Mouse (Mus musculus): ENCODE measurements at regions not wholly inside any gene's neighbourhood (a gene's known extent, or its start where the extent isn't known, plus 50 kb on each side); places are given as distances from the start of the nearest gene placed in this dataset.

GRCm38 (mm10) chr19:54099292-54099691, 55.3 kb downstream of the Adra2a start:
- Histone ChIP-seq H3K9ac (ENCODE audit: low read length) (no peak overlapping the region), H3K27me3 (ENCODE audit: control insufficient read depth, insufficient read depth, low read length) (no peaks in the 10 kb centered on the region), H3K9me3 (ENCODE audit: control insufficient read depth, low read length) (no peaks in the 10 kb centered on the region), H3K4me1 (replicated peaks; ENCODE audit: control insufficient read depth, insufficient read depth, low read length) (peaks cover 3% of the 10 kb centered on the region; the same call in 1 of the 2 replicates), H3K36me3 (ENCODE audit: control insufficient read depth, insufficient read depth, low read length) (no peaks in the 10 kb centered on the region), H3K27ac (ENCODE audit: low read depth, low read length) (no peak overlapping the region), H3K4me3 (ENCODE audit: low read depth, low read length) (no peak overlapping the region), H3K4me2 (ENCODE audit: low read depth, low read length, severe bottlenecking) (no peak overlapping the region)
- WGBS, result 96% methylated on average over 9 of the region's 9 CpGs
- ATAC-seq (replicated peaks; ENCODE audit: low FRiP score) (no peak), DNase-seq (ENCODE audit: low spot score) (no peak)

- H3K9ac ChIP-seq (ENCODE audit: low read length), result no peak overlapping the region
- WGBS, result 62% methylated on average over 6 of the region's 6 CpGs
- DNase-seq (ENCODE audit: low spot score), result no peak
- H3K4me1 ChIP-seq (replicated peaks; ENCODE audit: control insufficient read depth, insufficient read depth, low read length), result no peaks in the 10 kb centered on the region; the same call in 1 of the 2 replicates
- no peak overlapping the region for H3K4me2 ChIP-seq (ENCODE audit: low read depth, low read length, severe bottlenecking)
- H3K27me3 ChIP-seq (ENCODE audit: control insufficient read depth, insufficient read depth, low read length), result no peaks in the 10 kb centered on the region
- ATAC-seq (replicated peaks; ENCODE audit: low FRiP score), result no peak
- no peak overlapping the region for H3K4me3 ChIP-seq (ENCODE audit: low read depth, low read length)
- H3K36me3 ChIP-seq (ENCODE audit: control insufficient read depth, insufficient read depth, low read length), result no peaks in the 10 kb centered on the region
- H3K27ac ChIP-seq (ENCODE audit: low read depth, low read length), result no peak overlapping the region
- H3K9me3 ChIP-seq (ENCODE audit: control insufficient read depth, low read length), result no peaks in the 10 kb centered on the region
Measured at GRCm38 (mm10) chr19:54099769-54100168, 55.8 kb downstream of the Adra2a start.

GRCm38 (mm10) chr19:54106571-54106970, 62.6 kb downstream of the Adra2a start:
- H3K9ac ChIP-seq (ENCODE audit: low read length), result no peak overlapping the region
- H3K9me3 ChIP-seq (ENCODE audit: control insufficient read depth, low read length), result no peaks in the 10 kb centered on the region
- no peak for ATAC-seq (replicated peaks; ENCODE audit: low FRiP score)
- DNase-seq (ENCODE audit: low spot score), result no peak
- H3K4me2 ChIP-seq (ENCODE audit: low read depth, low read length, severe bottlenecking), result no peak overlapping the region
- H3K27me3 ChIP-seq (ENCODE audit: control insufficient read depth, insufficient read depth, low read length), result no peaks in the 10 kb centered on the region
- no peak overlapping the region for H3K27ac ChIP-seq (ENCODE audit: low read depth, low read length)
- 67% methylated on average over 3 of the region's 3 CpGs for WGBS
- no peaks in the 10 kb centered on the region; the same call in 1 of the 2 replicates for H3K4me1 ChIP-seq (replicated peaks; ENCODE audit: control insufficient read depth, insufficient read depth, low read length)
- no peak overlapping the region for H3K4me3 ChIP-seq (ENCODE audit: low read depth, low read length)
- no peaks in the 10 kb centered on the region for H3K36me3 ChIP-seq (ENCODE audit: control insufficient read depth, insufficient read depth, low read length)

- ATAC-seq (replicated peaks; ENCODE audit: low FRiP score), result peak; percentile 33; the same call in 1 of the 2 replicates
- WGBS, result 51% methylated on average over 13 of the region's 13 CpGs
- no peaks in the 10 kb centered on the region for H3K27me3 ChIP-seq (ENCODE audit: control insufficient read depth, insufficient read depth, low read length)
- no peaks in the 10 kb centered on the region for H3K9me3 ChIP-seq (ENCODE audit: control insufficient read depth, low read length)
- H3K27ac ChIP-seq (ENCODE audit: low read depth, low read length), result no peak overlapping the region
- DNase-seq (ENCODE audit: low spot score), result peak; percentile 56
- H3K36me3 ChIP-seq (ENCODE audit: control insufficient read depth, insufficient read depth, low read length), result no peaks in the 10 kb centered on the region
- H3K4me2 ChIP-seq (ENCODE audit: low read depth, low read length, severe bottlenecking), result no peak overlapping the region
- no peak overlapping the region for H3K4me3 ChIP-seq (ENCODE audit: low read depth, low read length)
- no peaks in the 10 kb centered on the region; the same call in 1 of the 2 replicates for H3K4me1 ChIP-seq (replicated peaks; ENCODE audit: control insufficient read depth, insufficient read depth, low read length)
- no peak overlapping the region for H3K9ac ChIP-seq (ENCODE audit: low read length)
Measured at GRCm38 (mm10) chr19:54107103-54107821, 63.3 kb downstream of the Adra2a start.

- DNase-seq (ENCODE audit: low spot score), result no peak
- H3K9me3 ChIP-seq (ENCODE audit: control insufficient read depth, low read length), result no peaks in the 10 kb centered on the region
- H3K36me3 ChIP-seq (ENCODE audit: control insufficient read depth, insufficient read depth, low read length), result no peaks in the 10 kb centered on the region
- no peak for ATAC-seq (replicated peaks; ENCODE audit: low FRiP score)
- WGBS, result 88% methylated on average over 6 of the region's 6 CpGs
- no peaks in the 10 kb centered on the region; the same call in 1 of the 2 replicates for H3K4me1 ChIP-seq (replicated peaks; ENCODE audit: control insufficient read depth, insufficient read depth, low read length)
- no peak overlapping the region for H3K4me2 ChIP-seq (ENCODE audit: low read depth, low read length, severe bottlenecking)
- H3K4me3 ChIP-seq (ENCODE audit: low read depth, low read length), result no peak overlapping the region
- no peak overlapping the region for H3K9ac ChIP-seq (ENCODE audit: low read length)
- no peak overlapping the region for H3K27ac ChIP-seq (ENCODE audit: low read depth, low read length)
- H3K27me3 ChIP-seq (ENCODE audit: control insufficient read depth, insufficient read depth, low read length), result no peaks in the 10 kb centered on the region
Measured at GRCm38 (mm10) chr19:54110080-54110479, 66.1 kb downstream of the Adra2a start.

- Histone ChIP-seq H3K27me3 (ENCODE audit: control insufficient read depth, insufficient read depth, low read length) (no peaks in the 10 kb centered on the region), H3K27ac (ENCODE audit: low read depth, low read length) (no peak overlapping the region), H3K4me2 (ENCODE audit: low read depth, low read length, severe bottlenecking) (no peak overlapping the region), H3K9me3 (ENCODE audit: control insufficient read depth, low read length) (no peaks in the 10 kb centered on the region), H3K36me3 (ENCODE audit: control insufficient read depth, insufficient read depth, low read length) (no peaks in the 10 kb centered on the region), H3K4me3 (ENCODE audit: low read depth, low read length) (no peak overlapping the region), H3K4me1 (replicated peaks; ENCODE audit: control insufficient read depth, insufficient read depth, low read length) (no peaks in the 10 kb centered on the region), H3K9ac (ENCODE audit: low read length) (no peak overlapping the region)
- WGBS, result 97% methylated on average over 3 of the region's 3 CpGs
- DNase-seq (ENCODE audit: low spot score) (no peak), ATAC-seq (replicated peaks; ENCODE audit: low FRiP score) (no peak)
Measured at GRCm38 (mm10) chr19:54112691-54113090, 68.7 kb downstream of the Adra2a start.

GRCm38 (mm10) chr19:54113421-54113820, 69.5 kb downstream of the Adra2a start:
- Histone ChIP-seq H3K27me3 (ENCODE audit: control insufficient read depth, insufficient read depth, low read length) (no peaks in the 10 kb centered on the region), H3K4me3 (ENCODE audit: low read depth, low read length) (no peak overlapping the region), H3K4me2 (ENCODE audit: low read depth, low read length, severe bottlenecking) (no peak overlapping the region), H3K9me3 (ENCODE audit: control insufficient read depth, low read length) (no peaks in the 10 kb centered on the region), H3K36me3 (ENCODE audit: control insufficient read depth, insufficient read depth, low read length) (no peaks in the 10 kb centered on the region), H3K4me1 (replicated peaks; ENCODE audit: control insufficient read depth, insufficient read depth, low read length) (no peaks in the 10 kb centered on the region), H3K9ac (ENCODE audit: low read length) (no peak overlapping the region), H3K27ac (ENCODE audit: low read depth, low read length) (no peak overlapping the region)
- DNase-seq (ENCODE audit: low spot score), result no peak
- ATAC-seq (replicated peaks; ENCODE audit: low FRiP score), result no peak
- WGBS, result 60% methylated on average over 6 of the region's 6 CpGs

GRCm38 (mm10) chr19:54114588-54115317, 70.8 kb downstream of the Adra2a start:
- H3K36me3 ChIP-seq (ENCODE audit: control insufficient read depth, insufficient read depth, low read length), result no peaks in the 10 kb centered on the region
- H3K9me3 ChIP-seq (ENCODE audit: control insufficient read depth, low read length), result no peaks in the 10 kb centered on the region
- no peaks in the 10 kb centered on the region for H3K27me3 ChIP-seq (ENCODE audit: control insufficient read depth, insufficient read depth, low read length)
- peak overlapping the region; percentile 37 for H3K4me3 ChIP-seq (ENCODE audit: low read depth, low read length)
- WGBS, result 8% methylated on average over 22 of the region's 22 CpGs
- ATAC-seq (replicated peaks; ENCODE audit: low FRiP score), result peak; percentile 94
- peak; percentile 76 for DNase-seq (ENCODE audit: low spot score)
- H3K9ac ChIP-seq (ENCODE audit: low read length), result peak overlapping the region; percentile 35; the same call in 1 of the 2 replicates
- H3K4me1 ChIP-seq (replicated peaks; ENCODE audit: control insufficient read depth, insufficient read depth, low read length), result no peaks in the 10 kb centered on the region
- peak overlapping the region; percentile 62 for H3K4me2 ChIP-seq (ENCODE audit: low read depth, low read length, severe bottlenecking)
- H3K27ac ChIP-seq (ENCODE audit: low read depth, low read length), result no peak overlapping the region

Data from forebrain, embryonic 11.5 days (tissue).